Mouse (Mus musculus) right cerebral cortex, postnatal 14 days (tissue): ENCODE results near the gene Ift57.

ENCODE experiments used
- DNase-seq: peaks from one replicate; pipeline ENCODE4 v3.0.0; 2022

Ift57 gene

DNA sequence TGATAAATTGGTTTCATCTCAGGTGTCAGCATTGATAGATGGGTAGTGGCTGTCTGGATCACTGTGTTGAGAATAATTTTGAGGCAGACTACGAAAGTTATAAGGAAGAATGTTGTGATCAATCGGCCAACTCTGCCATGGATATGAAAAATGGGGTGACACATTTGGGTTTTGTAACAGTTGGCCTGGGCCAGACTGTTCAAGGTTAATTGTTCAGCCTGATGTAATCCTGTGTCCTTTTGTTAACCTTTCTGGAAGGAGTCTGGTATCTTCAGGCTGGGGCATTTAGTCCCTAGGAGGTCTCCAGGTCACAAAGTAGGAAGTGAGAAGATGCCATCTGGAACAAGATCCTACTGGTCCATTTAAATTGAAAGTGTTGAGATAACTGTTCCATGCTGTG lies 97.2 kb downstream of the Ift57 start:
- no peak for DNase-seq

GRCm38 (mm10) chr16:49796954-49797353 lies 97.9 kb downstream of the Ift57 start:
- no peak for DNase-seq

- DNase-seq: no peak
Measured at GRCm38 (mm10) chr16:49798790-49799189, 99.8 kb downstream of the Ift57 start.

GRCm38 (mm10) chr16:49799597-49800561 lies 100.8 kb downstream of the Ift57 start, which contains the start of gene Cd47:
Gene Cd47, plus strand, starts transcription at chr16:49800533.
- no peak for DNase-seq

- no peak for DNase-seq
Measured at GRCm38 (mm10) chr16:49800996-49801395, 102.0 kb downstream of the Ift57 start.

DNA sequence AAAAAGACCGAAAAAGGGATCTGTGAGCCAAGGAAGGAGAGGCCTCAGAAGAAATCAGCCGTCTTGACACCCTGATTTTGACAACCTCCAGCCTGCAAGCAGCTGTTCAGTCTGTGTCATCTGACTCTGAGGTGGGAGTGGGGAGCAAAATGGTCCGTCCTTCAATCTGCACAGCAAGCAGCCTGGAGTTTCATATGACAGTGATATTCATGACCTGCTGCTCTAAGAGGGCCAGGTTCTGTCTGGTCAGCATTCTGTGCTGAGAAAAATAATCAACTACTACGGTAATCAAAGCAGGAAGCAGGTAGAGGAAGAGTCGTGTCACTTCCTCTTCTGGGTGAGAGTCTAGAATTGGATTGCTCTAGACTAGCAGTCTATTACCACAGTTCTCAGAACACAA lies 102.4 kb downstream of the Ift57 start:
- DNase-seq: no peak

GRCm38 (mm10) chr16:49802993-49803392 lies 104.0 kb downstream of the Ift57 start:
- no peak for DNase-seq

DNA sequence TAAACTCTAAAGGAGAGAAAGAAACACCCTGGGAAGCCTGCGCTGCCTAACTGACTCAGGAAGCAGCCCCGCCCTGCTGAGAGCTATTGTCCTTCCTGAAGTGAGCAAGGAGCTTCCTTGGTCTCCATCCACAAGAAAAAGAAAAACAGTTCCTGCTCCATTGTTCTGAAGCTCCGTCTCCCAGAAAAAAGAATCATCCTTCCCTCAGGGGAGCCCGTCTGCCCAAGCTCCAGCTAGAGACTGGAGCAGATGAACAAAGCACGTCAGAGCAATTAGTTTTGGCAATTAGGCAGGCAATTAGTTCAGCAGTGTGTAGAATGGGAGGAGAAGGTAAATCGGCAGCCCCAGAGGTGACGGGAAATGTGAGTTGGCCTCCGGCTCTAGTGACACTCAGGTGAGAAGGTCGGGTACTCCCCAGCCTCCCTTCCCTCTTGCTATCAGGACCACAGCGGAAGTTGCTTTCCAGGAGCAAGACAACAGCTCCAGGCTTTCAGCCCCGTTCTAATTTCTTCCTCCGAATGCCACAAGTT lies 105.0 kb downstream of the Ift57 start:
- DNase-seq: no peak

GRCm38 (mm10) chr16:49806920-49807319 lies 107.9 kb downstream of the Ift57 start:
- DNase-seq: no peak

DNA sequence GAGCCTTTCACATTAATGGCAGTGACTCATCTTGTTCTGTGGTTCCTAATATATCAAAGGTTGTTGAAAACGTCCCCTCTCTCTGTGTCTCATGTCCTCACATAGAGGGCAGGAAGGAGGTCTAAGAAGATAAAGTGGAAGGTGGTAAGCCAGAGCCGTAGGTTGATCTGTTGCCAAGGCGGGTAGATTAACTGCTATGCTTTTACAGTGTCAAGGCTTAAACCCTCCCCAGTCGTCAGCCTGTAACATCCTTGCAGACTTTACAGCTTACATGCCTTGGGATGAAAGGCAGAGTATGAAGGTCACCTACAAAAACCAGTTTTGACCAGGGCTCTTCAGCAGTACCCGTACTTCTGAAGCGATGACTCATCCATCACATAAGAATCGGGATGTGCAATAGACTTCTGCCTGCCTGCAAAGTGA lies 108.4 kb downstream of the Ift57 start:
- DNase-seq: no peak

DNA sequence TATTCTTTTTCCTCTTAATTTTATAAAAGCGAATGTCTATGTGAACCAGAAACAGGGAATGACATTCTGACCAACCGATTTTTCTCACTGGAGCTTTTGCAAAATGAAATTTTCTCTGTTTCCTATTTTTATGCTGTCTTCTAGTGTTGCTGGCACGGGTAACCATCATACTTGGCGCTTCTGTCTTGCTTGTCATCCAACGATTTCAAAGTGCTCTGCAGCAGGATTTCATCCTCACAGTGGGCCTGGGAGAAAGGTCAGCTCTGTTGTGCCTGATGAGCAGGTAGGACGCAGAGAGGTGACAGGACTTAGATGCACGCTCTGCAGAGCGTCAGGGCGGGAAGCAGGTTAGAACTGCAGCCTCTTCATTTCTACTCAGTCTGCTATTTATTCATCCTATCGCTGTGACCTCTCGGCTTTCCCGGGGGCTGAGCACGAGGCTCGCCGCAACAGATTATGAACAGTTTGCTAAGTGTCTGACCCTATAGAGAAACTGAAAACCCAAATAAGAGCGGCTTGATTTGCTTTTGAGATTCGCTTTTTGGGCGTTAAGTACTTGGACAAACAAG lies 108.9 kb downstream of the Ift57 start:
- DNase-seq: no peak

- DNase-seq: no peak
Measured at GRCm38 (mm10) chr16:49811897-49812296, 112.9 kb downstream of the Ift57 start.

DNA sequence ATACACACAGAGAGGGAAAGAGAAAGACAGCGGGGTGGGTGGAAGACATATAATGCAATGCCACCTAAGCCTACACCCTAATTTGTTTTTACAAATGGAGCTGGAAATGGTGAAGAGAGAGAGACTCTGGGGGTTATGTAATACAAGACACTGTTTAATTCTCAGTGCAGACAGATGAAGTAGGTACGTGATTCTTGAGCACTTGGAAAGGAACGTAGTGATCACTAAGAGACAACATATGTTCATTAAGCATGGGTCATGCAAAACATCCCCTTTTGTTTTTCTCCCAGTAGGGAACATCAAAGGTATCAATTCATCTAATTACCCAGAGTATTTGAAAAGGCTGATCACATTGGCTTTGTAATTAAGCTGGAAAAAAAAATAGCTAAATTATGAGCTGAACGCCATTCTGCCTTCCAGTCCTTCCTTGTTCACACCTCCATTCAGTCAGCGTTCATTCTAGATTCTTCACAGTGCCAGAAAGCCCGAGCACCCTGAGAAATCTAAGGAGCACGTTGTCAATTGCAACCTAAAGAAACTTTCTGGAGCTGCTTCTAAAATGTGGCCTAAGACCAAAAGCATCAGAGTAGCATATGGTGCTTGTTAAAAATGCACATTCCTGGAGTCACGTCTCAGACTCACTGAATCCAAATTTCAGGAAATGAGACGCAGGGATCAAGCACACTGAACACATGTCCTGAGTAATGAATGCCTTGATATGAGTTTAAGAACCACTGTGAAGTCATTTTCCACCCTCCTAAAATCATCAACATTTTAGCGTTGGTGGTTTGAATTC lies 114.0 kb downstream of the Ift57 start:
- no peak for DNase-seq

DNA sequence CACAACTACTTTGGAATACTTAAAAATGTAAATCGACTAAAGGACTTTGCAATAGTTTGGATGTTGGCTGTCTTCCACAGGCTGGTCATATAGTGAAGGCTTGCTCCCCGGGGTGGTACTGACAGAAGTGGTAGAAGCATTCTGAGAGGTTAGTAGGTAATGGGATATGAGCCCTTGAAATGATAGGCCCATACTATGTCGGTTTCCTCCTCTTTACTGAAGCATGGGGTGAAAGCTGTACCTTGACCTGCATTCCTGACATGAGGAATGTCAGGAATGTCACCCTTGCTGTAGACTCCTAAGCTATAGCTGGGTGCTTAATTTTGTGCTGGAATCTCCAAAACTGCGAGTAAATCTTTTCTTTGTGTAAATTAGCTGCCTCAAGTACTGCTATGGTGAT lies 115.4 kb downstream of the Ift57 start:
- no peak for DNase-seq
